Mouse (Mus musculus) forebrain, embryonic 11.5 days (tissue): Measurements from ENCODE around the gene Stpg4. TPM values are rescaled to one million over a fixed set of nuclear protein-coding genes. Genes with fewer than 3 reads are reported as not detected.

Experiments
- ATAC-seq: fragments of 200-750 bp; cut with Nextera tagmentation; replicated peaks from 2 replicates; pipeline ENCODE4 v1.8.0; 2017; ENCODE audit warnings: moderate TSS enrichment; ENCODE audit not compliant: low FRiP score
- DNase-seq: peaks from one replicate; pipeline ENCODE4 v3.0.0-alpha.2; 2017; ENCODE audit warnings: low spot score
- H3K27ac ChIP-seq: fragments of 300-500 bp; sonication (generic); 2 replicates; pipeline ENCODE4 v1.5.1; 2014; ENCODE audit warnings: low read depth, low read length
- H3K27me3 ChIP-seq: fragments of 300-500 bp; sonication (generic); 2 replicates; pipeline ENCODE4 v1.6.1; 2014; ENCODE audit warnings: mild to moderate bottlenecking, low read length, mixed read lengths; ENCODE audit not compliant: control insufficient read depth, insufficient read depth
- H3K36me3 ChIP-seq: fragments of 300-500 bp; sonication (generic); 2 replicates; pipeline ENCODE4 v1.6.1; 2014; ENCODE audit warnings: mild to moderate bottlenecking, low read length, moderate library complexity, mixed read lengths; ENCODE audit not compliant: control insufficient read depth, insufficient read depth
- H3K4me1 ChIP-seq: fragments of 300-500 bp; sonication (generic); replicated peaks from 2 replicates; pipeline ENCODE4 v1.6.1; 2014; ENCODE audit warnings: low read length, mixed read lengths; ENCODE audit not compliant: control insufficient read depth, insufficient read depth
- H3K4me2 ChIP-seq: fragments of 300-500 bp; sonication (generic); 2 replicates; pipeline ENCODE4 v1.6.1; 2014; ENCODE audit warnings: low read depth, mild to moderate bottlenecking, low read length, moderate library complexity, mixed read lengths; ENCODE audit not compliant: severe bottlenecking
- H3K4me3 ChIP-seq: fragments of 300-500 bp; sonication (generic); 2 replicates; pipeline ENCODE4 v1.5.1; 2014; ENCODE audit warnings: low read depth, low read length
- H3K9ac ChIP-seq: fragments of 300-500 bp; sonication (generic); 2 replicates; pipeline ENCODE4 v1.6.1; 2014; ENCODE audit warnings: low read length
- H3K9me3 ChIP-seq: fragments of 300-500 bp; sonication (generic); 2 replicates; pipeline ENCODE4 v1.6.1; 2016; ENCODE audit warnings: low read length, mixed read lengths; ENCODE audit not compliant: control insufficient read depth
- WGBS: fragments of 180-500 bp; shearing (Covaris S2); extraction: QIAGEN DNeasy Blood & Tissue Kit; methylation state at CpG from one replicate; pipeline ENCODE4 v1.1.7; 2014; 5-methylcytosine and 5-hydroxymethylcytosine counted together
- polyA plus RNA-seq: library from polyadenylated mRNA; unstranded; fragments of >200 nt; fragmentation: Nextera tagmentation; extraction: Ambion mirVana; gene quantifications from 2 replicates; pipeline ENCODE4 v1.2.1, GENCODE M21; 2014

Stpg4 gene
- polyA plus RNA-seq, result not detected in 2 replicates

DNA sequence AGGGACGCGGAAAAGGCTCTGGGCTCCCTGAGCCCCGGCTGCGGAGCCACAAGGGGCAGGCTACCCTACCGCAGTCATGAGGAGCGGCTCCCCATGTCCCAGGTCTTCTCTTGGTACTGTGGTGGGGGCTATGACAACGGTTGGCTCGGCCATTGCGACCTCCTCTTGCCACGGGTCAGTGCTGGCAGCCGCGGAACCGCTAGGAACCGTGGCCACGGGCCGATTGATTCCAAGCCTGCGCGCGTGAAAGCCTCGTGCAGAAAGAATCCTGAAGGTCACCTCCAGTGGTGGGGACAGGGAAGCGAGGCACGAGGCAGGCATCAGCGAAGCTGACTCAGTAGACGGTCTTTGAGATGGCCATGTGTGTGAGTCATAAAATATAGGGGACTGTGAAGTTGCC, at the start of gene Stpg4:
Gene Stpg4 (minus strand): TSS at position 231 of the 400 bp plus-strand sequence.
- WGBS, result 53% methylated on average over 24 of the region's 24 CpGs
- no peak within 1 kb of the TSS for H3K27ac ChIP-seq
- H3K9ac ChIP-seq, result no peak within 1 kb of the TSS; the same call in 1 of the 2 replicates
- no peak within 1 kb of the TSS for H3K4me3 ChIP-seq
- H3K9me3 ChIP-seq, result no peaks in the 10 kb centered on the region
- peaks cover 4% of the 10 kb centered on the region for H3K36me3 ChIP-seq
- ATAC-seq, result peak; percentile 51
- no peaks in the 10 kb centered on the region for H3K27me3 ChIP-seq
- no peaks in the 10 kb centered on the region for H3K4me1 ChIP-seq
- H3K4me2 ChIP-seq, result no peak within 1 kb of the TSS
- DNase-seq, result no peak

DNA sequence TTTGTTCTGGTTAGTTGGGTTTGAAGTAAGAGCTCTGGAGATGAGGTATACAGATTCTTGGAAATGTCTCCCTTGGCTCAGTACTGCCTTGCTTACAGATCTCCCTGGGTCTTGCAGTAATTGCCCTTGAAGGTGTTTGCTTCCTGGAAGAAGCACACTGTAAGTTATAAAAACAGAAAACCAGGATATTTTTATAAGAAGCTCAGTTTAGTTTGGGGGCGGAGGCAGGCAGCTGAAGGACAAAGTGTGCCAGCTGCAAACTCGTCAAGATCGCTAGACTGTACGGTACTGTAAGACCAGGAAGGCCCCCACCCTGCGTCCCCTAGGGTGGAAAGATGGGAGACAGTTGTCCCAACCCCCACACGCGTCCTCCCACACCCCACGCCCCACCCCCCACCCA, 47.8 kb upstream of the Stpg4 start:
- 63% methylated on average over 8 of the region's 8 CpGs for WGBS
- Histone ChIP-seq H3K9ac (no peak overlapping the region), H3K9me3 (no peaks in the 10 kb centered on the region), H3K27me3 (peaks cover 3% of the 10 kb centered on the region; the same call in 1 of the 2 replicates), H3K4me3 (no peak overlapping the region), H3K27ac (no peak overlapping the region), H3K36me3 (no peaks in the 10 kb centered on the region), H3K4me2 (no peak overlapping the region), H3K4me1 (no peaks in the 10 kb centered on the region)
- no peak for DNase-seq
- ATAC-seq, result no peak

DNA sequence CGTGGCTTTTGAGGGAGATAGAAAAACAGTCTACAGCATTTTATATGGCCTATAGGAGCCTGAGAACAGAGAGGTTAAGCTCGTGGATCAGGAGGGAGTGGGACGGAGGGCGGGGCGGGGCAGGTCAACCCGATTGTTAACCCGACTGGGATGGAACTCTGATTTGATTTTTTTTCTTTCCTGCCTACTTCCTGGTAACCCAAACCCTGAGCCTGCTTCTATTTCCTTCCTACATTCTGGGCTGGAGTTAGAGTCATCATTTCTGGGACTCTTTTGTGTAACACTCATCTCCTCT, 46.9 kb upstream of the Stpg4 start:
- H3K4me1 ChIP-seq, result no peaks in the 10 kb centered on the region
- 1% methylated on average over 7 of the region's 7 CpGs for WGBS
- no peaks in the 10 kb centered on the region for H3K9me3 ChIP-seq
- no peaks in the 10 kb centered on the region for H3K36me3 ChIP-seq
- ATAC-seq (peak; percentile 51; the same call in 1 of the 2 replicates), DNase-seq (no peak)
- H3K27ac ChIP-seq, result no peak overlapping the region
- peaks cover 3% of the 10 kb centered on the region; the same call in 1 of the 2 replicates for H3K27me3 ChIP-seq
- peak overlapping the region; percentile 40; the same call in 1 of the 2 replicates for H3K9ac ChIP-seq
- H3K4me2 ChIP-seq, result peak overlapping the region; percentile 64
- H3K4me3 ChIP-seq, result peak overlapping the region; percentile 25

DNA sequence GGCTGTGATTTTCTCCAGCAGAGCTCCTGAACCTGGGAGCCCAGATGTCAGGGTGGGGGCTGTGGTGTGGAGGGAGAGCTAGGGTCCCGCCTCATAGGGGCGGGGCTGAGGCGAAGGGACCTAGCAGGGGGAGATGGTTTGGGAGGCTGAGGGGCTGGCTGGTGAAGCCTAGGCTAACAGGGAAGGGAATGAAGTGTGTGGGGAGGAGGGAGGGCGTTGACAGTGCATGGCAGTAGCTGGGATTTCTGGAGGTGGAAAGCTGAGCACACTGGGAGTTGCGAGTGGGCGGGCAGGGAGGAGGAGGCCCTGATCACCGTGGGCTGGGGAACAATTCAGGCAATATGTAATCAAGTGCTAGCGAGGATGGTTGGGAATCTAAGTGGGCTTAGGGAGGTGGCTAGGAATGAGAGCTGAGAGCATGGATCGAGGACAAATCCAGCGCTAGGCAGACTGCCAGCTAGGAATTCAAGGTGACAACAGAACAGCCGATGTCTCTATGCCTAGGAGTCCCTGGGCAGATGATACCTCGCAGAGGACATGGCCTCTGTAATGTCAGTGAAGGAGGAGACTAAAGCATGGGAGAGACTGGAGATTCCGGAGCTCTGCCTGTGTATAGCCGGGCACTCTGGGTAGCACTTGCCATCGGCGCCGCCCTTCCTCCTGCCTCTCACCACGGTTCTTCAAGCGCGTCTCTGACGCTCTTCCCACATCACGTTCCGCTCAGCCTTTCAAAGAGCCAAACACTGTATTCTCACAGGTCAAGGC, 46.4 kb upstream of the Stpg4 start:
- H3K9ac ChIP-seq, result peak overlapping the region; percentile 40
- no peak overlapping the region for H3K27ac ChIP-seq
- H3K27me3 ChIP-seq, result peaks cover 3% of the 10 kb centered on the region; the same call in 1 of the 2 replicates
- ATAC-seq (peak; percentile 80), DNase-seq (peak; percentile 70)
- H3K4me2 ChIP-seq, result peak overlapping the region; percentile 64
- peak overlapping the region; percentile 25 for H3K4me3 ChIP-seq
- H3K36me3 ChIP-seq, result no peaks in the 10 kb centered on the region
- under 1% methylated on average over 23 of the region's 23 CpGs for WGBS
- no peaks in the 10 kb centered on the region for H3K4me1 ChIP-seq
- no peaks in the 10 kb centered on the region for H3K9me3 ChIP-seq

DNA sequence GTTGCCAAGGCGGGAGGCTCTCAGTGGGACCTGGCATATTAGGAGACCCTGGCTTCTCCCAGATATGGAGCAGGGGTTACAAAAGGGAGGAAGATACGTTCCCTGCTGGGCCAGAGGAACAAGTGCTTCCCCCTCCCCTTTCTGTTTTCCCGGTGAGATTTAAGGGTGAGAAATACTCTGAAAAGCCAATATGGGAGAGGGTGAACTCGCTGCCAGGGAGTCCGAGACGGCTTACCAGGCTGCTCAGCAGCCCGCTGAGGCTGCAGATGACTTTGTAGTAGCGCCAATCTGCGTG, 45.8 kb upstream of the Stpg4 start:
- Histone ChIP-seq H3K9me3 (no peaks in the 10 kb centered on the region), H3K4me1 (no peaks in the 10 kb centered on the region), H3K27ac (no peak overlapping the region), H3K4me3 (peak overlapping the region; percentile 25), H3K4me2 (peak overlapping the region; percentile 64), H3K9ac (0 out of 2 replicates have a peak overlapping the region, but pooled peaks have one; percentile 40), H3K36me3 (no peaks in the 10 kb centered on the region), H3K27me3 (peaks cover 3% of the 10 kb centered on the region; the same call in 1 of the 2 replicates)
- WGBS, result 7% methylated on average over 9 of the region's 9 CpGs
- ATAC-seq (no peak), DNase-seq (no peak)

DNA sequence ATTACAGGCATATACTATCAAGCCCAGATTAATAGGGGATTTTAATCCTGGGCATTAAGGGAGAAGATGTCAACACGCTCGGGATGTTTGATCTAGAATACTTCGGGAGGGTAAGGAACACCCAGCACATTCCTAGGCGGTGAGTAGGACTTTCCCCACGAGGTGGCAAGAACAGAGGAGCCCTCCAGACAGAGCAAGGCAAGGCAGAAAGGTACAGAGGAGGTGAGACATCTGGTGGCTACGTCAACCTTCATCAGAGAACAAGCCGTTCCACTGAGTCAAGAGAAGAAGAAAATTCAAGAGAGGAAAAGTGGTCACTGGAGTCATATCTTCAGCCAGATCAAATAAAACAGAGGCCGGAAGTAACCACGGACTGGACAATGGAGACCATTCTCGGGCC, 45.3 kb upstream of the Stpg4 start:
- no peak for ATAC-seq
- Histone ChIP-seq H3K36me3 (no peaks in the 10 kb centered on the region), H3K9ac (no peak overlapping the region), H3K27ac (no peak overlapping the region), H3K9me3 (no peaks in the 10 kb centered on the region), H3K4me2 (no peak overlapping the region), H3K27me3 (peaks cover 3% of the 10 kb centered on the region; the same call in 1 of the 2 replicates), H3K4me3 (no peak overlapping the region), H3K4me1 (no peaks in the 10 kb centered on the region)
- 58% methylated on average over 10 of the region's 10 CpGs for WGBS
- no peak for DNase-seq

DNA sequence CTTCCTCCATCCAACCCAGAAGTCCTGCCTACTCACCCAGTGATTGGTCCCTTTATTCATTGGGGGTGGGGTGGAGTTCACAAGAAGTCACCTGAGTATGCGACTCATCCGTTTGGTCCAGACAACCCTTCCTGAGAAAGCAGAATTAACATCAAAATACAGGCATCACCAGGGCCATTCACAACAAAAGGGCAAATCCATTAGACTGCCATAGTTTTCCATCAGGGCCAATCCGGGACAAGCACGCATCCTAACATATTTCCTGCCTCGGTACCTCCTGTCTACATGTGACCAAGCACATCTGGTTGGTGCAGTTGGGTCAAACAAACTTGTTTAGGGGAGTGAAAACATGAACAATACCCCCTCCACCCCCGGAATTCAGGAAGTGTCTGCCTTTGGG, 44.1 kb upstream of the Stpg4 start:
- Histone ChIP-seq H3K4me3 (no peak overlapping the region), H3K27me3 (peaks cover 3% of the 10 kb centered on the region; the same call in 1 of the 2 replicates), H3K4me2 (no peak overlapping the region), H3K27ac (no peak overlapping the region), H3K9ac (no peak overlapping the region), H3K36me3 (no peaks in the 10 kb centered on the region), H3K4me1 (no peaks in the 10 kb centered on the region), H3K9me3 (no peaks in the 10 kb centered on the region)
- WGBS, result 71% methylated on average over 6 of the region's 6 CpGs
- no peak for DNase-seq
- ATAC-seq, result no peak

DNA sequence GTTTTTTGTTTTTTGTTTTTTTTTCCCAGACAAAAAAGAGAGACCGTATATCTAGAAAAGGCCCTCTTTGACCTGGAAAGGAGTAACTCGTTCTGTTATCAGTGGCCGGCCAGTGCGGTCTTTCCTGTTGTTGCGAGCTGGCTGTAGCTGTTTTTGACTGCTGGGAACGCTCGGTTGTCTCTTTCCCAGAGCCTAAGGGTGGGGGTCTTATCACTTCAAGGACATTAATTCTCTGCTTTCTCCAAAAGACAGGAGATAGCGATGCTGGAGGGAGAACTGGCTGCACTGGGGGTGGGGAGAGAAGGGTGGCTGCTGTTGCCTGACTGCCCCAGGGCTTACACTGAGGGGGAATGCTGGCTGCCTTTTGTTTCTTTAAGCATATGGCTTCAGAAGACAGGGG, 43.3 kb upstream of the Stpg4 start:
- Histone ChIP-seq H3K9ac (no peak overlapping the region), H3K27ac (no peak overlapping the region), H3K9me3 (no peaks in the 10 kb centered on the region), H3K4me2 (no peak overlapping the region), H3K36me3 (no peaks in the 10 kb centered on the region), H3K27me3 (peaks cover 3% of the 10 kb centered on the region; the same call in 1 of the 2 replicates), H3K4me1 (no peaks in the 10 kb centered on the region), H3K4me3 (no peak overlapping the region)
- DNase-seq (no peak), ATAC-seq (no peak)
- 69% methylated on average over 8 of the region's 8 CpGs for WGBS

DNA sequence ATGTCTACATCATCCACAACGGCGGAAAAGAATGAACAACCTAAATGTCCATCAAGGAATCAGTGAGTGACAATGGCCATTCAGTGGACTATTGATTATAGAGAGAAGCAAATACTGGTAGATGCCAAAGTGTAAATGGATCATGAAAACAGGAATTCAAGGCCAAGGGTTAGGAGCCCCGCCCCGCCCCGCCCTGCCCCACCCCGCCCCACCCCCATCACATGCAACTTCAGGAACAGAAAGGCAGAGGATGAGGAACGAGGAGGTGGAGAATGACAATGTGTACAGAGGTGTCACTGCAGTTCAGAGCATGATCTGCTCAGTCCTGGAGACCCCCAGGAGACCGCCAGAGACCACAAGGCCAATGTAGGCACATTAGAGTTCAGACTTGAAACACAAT, 42.7 kb upstream of the Stpg4 start:
- H3K4me2 ChIP-seq, result no peak overlapping the region
- no peak overlapping the region for H3K4me3 ChIP-seq
- peaks cover 3% of the 10 kb centered on the region; the same call in 1 of the 2 replicates for H3K27me3 ChIP-seq
- H3K4me1 ChIP-seq, result no peaks in the 10 kb centered on the region
- 72% methylated on average over 8 of the region's 8 CpGs for WGBS
- H3K9me3 ChIP-seq, result no peaks in the 10 kb centered on the region
- ATAC-seq (no peak), DNase-seq (no peak)
- no peak overlapping the region for H3K27ac ChIP-seq
- H3K9ac ChIP-seq, result no peak overlapping the region
- H3K36me3 ChIP-seq, result no peaks in the 10 kb centered on the region
